Mouse (Mus musculus) midbrain, postnatal 0 days (tissue): ENCODE results near the gene Adam19. TPM values are rescaled to one million over a fixed set of nuclear protein-coding genes. Genes with fewer than 3 reads are reported as not detected.

Experiments used
- ATAC-seq: fragments of 200-750 bp; cut with Nextera tagmentation; 2 replicates; pipeline ENCODE4 v1.8.0; 2017; ENCODE audit warnings: moderate number of reproducible peaks, mild to moderate bottlenecking, moderate TSS enrichment, moderate library complexity; ENCODE audit not compliant: low FRiP score
- DNase-seq: peaks from one replicate; pipeline ENCODE4 v3.0.0-alpha.2; 2015; ENCODE audit warnings: low spot score
- H3K27ac ChIP-seq: fragments of 300-500 bp; sonication (generic); 2 replicates; pipeline ENCODE4 v1.5.1; 2014; ENCODE audit warnings: low read depth, mild to moderate bottlenecking, low read length, mixed read lengths
- H3K27me3 ChIP-seq: fragments of 300-500 bp; sonication (generic); 2 replicates; pipeline ENCODE4 v1.6.1; 2014; ENCODE audit warnings: low read length, control low read depth, mixed read lengths; ENCODE audit not compliant: insufficient read depth
- H3K36me3 ChIP-seq: fragments of 300-500 bp; sonication (generic); 2 replicates; pipeline ENCODE4 v1.6.1; 2014; ENCODE audit warnings: low read length, control low read depth, mixed read lengths; ENCODE audit not compliant: insufficient read depth
- H3K4me1 ChIP-seq: fragments of 300-500 bp; sonication (generic); 2 replicates; pipeline ENCODE4 v1.6.1; 2014; ENCODE audit warnings: mild to moderate bottlenecking, control low read depth, antibody characterized with exemption, low read length, mixed read lengths; ENCODE audit not compliant: insufficient read depth
- H3K4me2 ChIP-seq: fragments of 300-500 bp; sonication (generic); 2 replicates; pipeline ENCODE4 v1.6.1; 2014; ENCODE audit warnings: low read depth, mild to moderate bottlenecking, low read length, mixed read lengths; ENCODE audit not compliant: poor library complexity, severe bottlenecking
- H3K4me3 ChIP-seq: fragments of 300-500 bp; sonication (generic); 2 replicates; pipeline ENCODE4 v1.5.1; 2014; ENCODE audit warnings: low read depth, mild to moderate bottlenecking, low read length, moderate library complexity
- H3K9ac ChIP-seq: fragments of 300-500 bp; sonication (generic); replicated peaks from 2 replicates; pipeline ENCODE4 v1.6.1; 2014; ENCODE audit warnings: mild to moderate bottlenecking, low read length, moderate library complexity, mixed read lengths; ENCODE audit not compliant: poor library complexity, severe bottlenecking
- H3K9me3 ChIP-seq: fragments of 300-500 bp; sonication (generic); 2 replicates; pipeline ENCODE4 v1.6.1; 2016; ENCODE audit warnings: low read length, control low read depth
- CTCF ChIP-seq: IDR thresholded peaks from 2 replicates; pipeline ENCODE4 v1.5.1; 2016; ENCODE audit warnings: antibody characterized with exemption, mild to moderate bottlenecking
- WGBS: fragments of 180-500 bp; shearing (Covaris S2); extraction: QIAGEN DNeasy Blood & Tissue Kit; methylation state at CpG from one replicate; pipeline ENCODE4 v1.1.7; 2014; 5-methylcytosine and 5-hydroxymethylcytosine counted together
- polyA plus RNA-seq: library from polyadenylated mRNA; unstranded; fragments of >200 nt; fragmentation: Nextera tagmentation; extraction: Ambion mirVana; gene quantifications from 2 replicates; pipeline ENCODE4 v1.2.1, GENCODE M21; 2015
- total RNA-seq: library from RNA; depleted of rRNA; stranded (reverse); fragments of >200 nt; gene quantifications from 2 replicates; pipeline ENCODE4 v1.2.3, GENCODE M21; 2014

The Adam19 gene
- total and polyA plus RNA-seq, 2 experiments from 2014 or later = 6.1 to 16.9 TPM

GRCm38 (mm10) chr11:46096265-46096649, 40.5 kb downstream of the Adam19 start:
- no peak for TF ChIP-seq CTCF
- Histone ChIP-seq H3K27me3 (no peaks in the 10 kb centered on the region), H3K36me3 (peaks cover 21% of the 10 kb centered on the region), H3K9me3 (no peaks in the 10 kb centered on the region), H3K9ac (no peak overlapping the region), H3K4me1 (no peaks in the 10 kb centered on the region), H3K27ac (no peak overlapping the region), H3K4me2 (no peak overlapping the region), H3K4me3 (no peak overlapping the region)
- ATAC-seq = no peak
- 92% methylated on average over 6 of the region's 6 CpGs for WGBS
- no peak for DNase-seq

- ATAC-seq = no peak
- Histone ChIP-seq H3K36me3 (peaks cover 22% of the 10 kb centered on the region), H3K4me3 (no peak overlapping the region), H3K27me3 (no peaks in the 10 kb centered on the region), H3K4me1 (no peaks in the 10 kb centered on the region), H3K4me2 (no peak overlapping the region), H3K9ac (no peak overlapping the region), H3K9me3 (no peaks in the 10 kb centered on the region), H3K27ac (no peak overlapping the region)
- peak; percentile 41 for DNase-seq
- no peak for TF ChIP-seq CTCF
- 80% methylated on average over 3 of the region's 3 CpGs for WGBS
These were observed 41.3 kb downstream of the Adam19 start for GRCm38 (mm10) chr11:46097062-46097461.

- Histone ChIP-seq H3K36me3 (peaks cover 6% of the 10 kb centered on the region), H3K4me2 (no peak overlapping the region), H3K4me1 (no peaks in the 10 kb centered on the region), H3K27me3 (no peaks in the 10 kb centered on the region), H3K9me3 (no peaks in the 10 kb centered on the region), H3K4me3 (no peak overlapping the region), H3K9ac (no peak overlapping the region), H3K27ac (0 out of 2 replicates have a peak overlapping the region, but pooled peaks have one; percentile 27)
- ATAC-seq (no peak), DNase-seq (no peak)
- WGBS = 90% methylated on average over 6 of the region's 6 CpGs
- no peak for TF ChIP-seq CTCF
These were observed 46.3 kb downstream of the Adam19 start for GRCm38 (mm10) chr11:46102107-46102506.

GRCm38 (mm10) chr11:46107046-46107445, 51.3 kb downstream of the Adam19 start:
- no peak overlapping the region for H3K4me2 ChIP-seq
- H3K27ac ChIP-seq = no peak overlapping the region
- H3K27me3 ChIP-seq = no peaks in the 10 kb centered on the region
- no peaks in the 10 kb centered on the region for H3K4me1 ChIP-seq
- H3K36me3 ChIP-seq = no peaks in the 10 kb centered on the region
- H3K9ac ChIP-seq = no peak overlapping the region
- WGBS = 100% methylated on average over 1 of the region's 1 CpGs
- no peak overlapping the region for H3K4me3 ChIP-seq
- no peak for ATAC-seq
- TF ChIP-seq CTCF = no peak
- DNase-seq = no peak
- no peaks in the 10 kb centered on the region for H3K9me3 ChIP-seq

- DNase-seq = no peak
- Histone ChIP-seq H3K4me3 (no peak overlapping the region), H3K4me2 (no peak overlapping the region)
These were observed 53.4 kb downstream of the Adam19 start for GRCm38 (mm10) chr11:46109206-46109605.

GRCm38 (mm10) chr11:46110156-46110944, 54.6 kb downstream of the Adam19 start:
- 85% methylated on average over 8 of the region's 8 CpGs for WGBS
- H3K4me2 ChIP-seq = no peak overlapping the region
- no peak for DNase-seq
- no peak for ATAC-seq
- H3K9ac ChIP-seq = no peak overlapping the region
- no peak overlapping the region for H3K27ac ChIP-seq
- H3K4me1 ChIP-seq = no peaks in the 10 kb centered on the region
- H3K4me3 ChIP-seq = no peak overlapping the region
- H3K27me3 ChIP-seq = no peaks in the 10 kb centered on the region
- H3K9me3 ChIP-seq = no peaks in the 10 kb centered on the region
- TF ChIP-seq CTCF = no peak
- H3K36me3 ChIP-seq = peaks cover 7% of the 10 kb centered on the region; the same call in 1 of the 2 replicates

More at GRCm38 (mm10) chr11:46109206-46109605, 53.4 kb downstream of the Adam19 start:
- peaks cover 1% of the 10 kb centered on the region; the same call in 1 of the 2 replicates for H3K36me3 ChIP-seq
- H3K27ac ChIP-seq = no peak overlapping the region
- H3K9me3 ChIP-seq = no peaks in the 10 kb centered on the region
- H3K9ac ChIP-seq = no peak overlapping the region
- H3K4me1 ChIP-seq = no peaks in the 10 kb centered on the region
- WGBS = 66% methylated on average over 5 of the region's 5 CpGs
- TF ChIP-seq CTCF = no peak
- no peaks in the 10 kb centered on the region for H3K27me3 ChIP-seq
- no peak for ATAC-seq
